Comparison of ENCODE assay signal across 8 mouse cellular contexts in genomic region chr4:116122762-116123161, GRCm38 (mm10). TPM values are rescaled to one million over a fixed set of nuclear protein-coding genes. Genes with fewer than 3 reads are reported as not detected.
DNase-seq lines count a peak whose midpoint lies in the region; ATAC-seq and TF ChIP-seq lines count a peak whose summit lies in the region.

No protein-coding gene starts in this region.

- peak overlapping the region; percentile 49 for H3K9ac ChIP-seq in kidney, embryonic 14.5 days (ENCODE audit: low read depth, low read length)
- peak overlapping the region; percentile 72 for H3K9ac ChIP-seq in embryonic facial prominence, embryonic 12.5 days
- H3K9ac ChIP-seq in intestine, postnatal 0 days (ENCODE audit: low read depth, low read length): 0 out of 2 replicates have a peak overlapping the region, but pooled peaks have one; percentile 0

- no peak overlapping the region for H3K27ac ChIP-seq in kidney, embryonic 14.5 days (ENCODE audit: low read depth, low read length)
- H3K27ac ChIP-seq in embryonic facial prominence, embryonic 12.5 days: no peak overlapping the region
- H3K27ac ChIP-seq in intestine, postnatal 0 days (ENCODE audit: low read depth, low read length): no peak overlapping the region

- DNase-seq in kidney, postnatal 25 days: no peak
- DNase-seq in kidney, postnatal 10 days: no peak
- DNase-seq in lung, adult 2 months: no peak

- TF ChIP-seq CTCF in intestine, postnatal 0 days (IDR thresholded peaks at IDR 0.05; ENCODE audit: low read depth): no peak
- TF ChIP-seq CTCF in lung, adult 2 months (IDR thresholded peaks at IDR 0.05; ENCODE audit: insufficient read depth, low read length): no peak

- H3K4me2 ChIP-seq in kidney, embryonic 14.5 days (replicated peaks; ENCODE audit: low read depth, low read length): peak overlapping the region; percentile 58
- H3K4me2 ChIP-seq in embryonic facial prominence, embryonic 12.5 days (replicated peaks): peak overlapping the region; percentile 82
- H3K4me2 ChIP-seq in intestine, postnatal 0 days (replicated peaks; ENCODE audit: low read depth): peak overlapping the region; percentile 66
- peak overlapping the region; percentile 100 for H3K4me2 ChIP-seq in myocyte (ENCODE audit: low read depth)

- TF ChIP-seq POLR2A in myocyte (IDR thresholded peaks at IDR 0.05; ENCODE audit: insufficient read length, low read depth): no peak
- TF ChIP-seq POLR2A in lung, adult 2 months (IDR thresholded peaks at IDR 0.05; ENCODE audit: borderline replicate concordance, extremely low read depth, low read depth, low read length): no peak

- H3K36me3 ChIP-seq in kidney, embryonic 14.5 days (ENCODE audit: control insufficient read depth, insufficient read depth, low read length): peaks cover 7% of the 10 kb centered on the region; the same call in 1 of the 2 replicates
- H3K36me3 ChIP-seq in embryonic facial prominence, embryonic 12.5 days: peaks cover 3% of the 10 kb centered on the region; the same call in 1 of the 2 replicates
- H3K36me3 ChIP-seq in intestine, postnatal 0 days (ENCODE audit: control insufficient read depth, insufficient read depth): no peaks in the 10 kb centered on the region
- no peaks in the 10 kb centered on the region for H3K36me3 ChIP-seq in myocyte (ENCODE audit: control insufficient read depth, insufficient read depth)

- 0% methylated on average over 1 of the region's 1 CpGs for WGBS in kidney, embryonic 14.5 days
- 0% methylated on average over 1 of the region's 1 CpGs for WGBS in embryonic facial prominence, embryonic 12.5 days
- WGBS in intestine, postnatal 0 days: 0% methylated on average over 1 of the region's 1 CpGs
- WGBS in lung, adult 2 months: 0% methylated on average over 1 of the region's 1 CpGs

- peaks cover 11% of the 10 kb centered on the region; the same call in 1 of the 2 replicates for H3K4me1 ChIP-seq in kidney, embryonic 14.5 days (ENCODE audit: control insufficient read depth, insufficient read depth, low read length)
- H3K4me1 ChIP-seq in embryonic facial prominence, embryonic 12.5 days: peaks cover 9% of the 10 kb centered on the region; the same call in 1 of the 2 replicates
- H3K4me1 ChIP-seq in intestine, postnatal 0 days (replicated peaks; ENCODE audit: control insufficient read depth, insufficient read depth, low read length): no peaks in the 10 kb centered on the region
- H3K4me1 ChIP-seq in lung, adult 2 months (ENCODE audit: control insufficient read depth, insufficient read depth, low read length): no peaks in the 10 kb centered on the region; the same call in 1 of the 2 replicates

- no peak for ATAC-seq in kidney, embryonic 14.5 days (ENCODE audit: low FRiP score, low TSS enrichment)
- ATAC-seq in embryonic facial prominence, embryonic 12.5 days (ENCODE audit: insufficient number of reproducible peaks, insufficient read depth, low FRiP score, low TSS enrichment): no peak
- ATAC-seq in intestine, postnatal 0 days: no peak
- ATAC-seq in inflammation-experienced regulatory T-cells, adult 6 months: no peak

- no peak overlapping the region for H3ac ChIP-seq in myocyte (ENCODE audit: control insufficient read depth, insufficient read length)

- no peaks in the 10 kb centered on the region for H3K9me3 ChIP-seq in kidney, embryonic 14.5 days (ENCODE audit: control insufficient read depth, low read length)
- no peaks in the 10 kb centered on the region for H3K9me3 ChIP-seq in embryonic facial prominence, embryonic 12.5 days
- H3K9me3 ChIP-seq in intestine, postnatal 0 days (ENCODE audit: control insufficient read depth): no peaks in the 10 kb centered on the region

- H3K4me3 ChIP-seq in kidney, embryonic 14.5 days (ENCODE audit: low read length): peak overlapping the region; percentile 52
- peak overlapping the region; percentile 69 for H3K4me3 ChIP-seq in embryonic facial prominence, embryonic 12.5 days
- peak overlapping the region; percentile 51 for H3K4me3 ChIP-seq in intestine, postnatal 0 days (ENCODE audit: low read depth, low read length)
- peak overlapping the region; percentile 44 for H3K4me3 ChIP-seq in myocyte
- H3K4me3 ChIP-seq in lung, adult 2 months (replicated peaks; ENCODE audit: extremely low read depth, low read depth, low read length): no peak overlapping the region

- peaks cover 3% of the 10 kb centered on the region for H3K79me2 ChIP-seq in myocyte (ENCODE audit: control insufficient read depth, insufficient read depth)

- no peaks in the 10 kb centered on the region for H3K27me3 ChIP-seq in kidney, embryonic 14.5 days (ENCODE audit: control insufficient read depth, insufficient read depth, low read length)
- no peaks in the 10 kb centered on the region for H3K27me3 ChIP-seq in embryonic facial prominence, embryonic 12.5 days
- no peaks in the 10 kb centered on the region for H3K27me3 ChIP-seq in intestine, postnatal 0 days (replicated peaks; ENCODE audit: control insufficient read depth, insufficient read depth, low read length)
- H3K27me3 ChIP-seq in myocyte (ENCODE audit: control insufficient read depth, insufficient read depth, insufficient read length): no peaks in the 10 kb centered on the region

TF ChIP-seq in myocyte, 11 proteins besides CTCF, POLR2A, EP300 and RAD21:
- no peak for TF ChIP-seq TCF3 (IDR thresholded peaks at IDR 0.05; ENCODE audit: insufficient read length, low read depth)
- no peak for TF ChIP-seq E2F4 (IDR thresholded peaks at IDR 0.05; ENCODE audit: insufficient read depth)
- no peak for TF ChIP-seq TCF12 (IDR thresholded peaks at IDR 0.05; ENCODE audit: insufficient read depth, poor library complexity, severe bottlenecking)
- no peak for TF ChIP-seq MYOG (IDR thresholded peaks at IDR 0.05; ENCODE audit: control insufficient read depth in 1 of 3, insufficient read depth in 1 of 3, insufficient read length in 2 of 3, low read depth in 2 of 3)
- TF ChIP-seq USF1 (IDR thresholded peaks at IDR 0.05; ENCODE audit: low read depth): no peak
- TF ChIP-seq SRF (IDR thresholded peaks at IDR 0.05; ENCODE audit: control insufficient read depth, insufficient read length, low read depth): no peak
- TF ChIP-seq CEBPB (IDR thresholded peaks at IDR 0.05; ENCODE audit: insufficient read depth, poor library complexity, severe bottlenecking): no peak
- no peak for TF ChIP-seq MAX (IDR thresholded peaks at IDR 0.05; ENCODE audit: low read depth)
- TF ChIP-seq MYOD1 (IDR thresholded peaks at IDR 0.05; ENCODE audit: control insufficient read depth in 1 of 3, insufficient read length in 2 of 3, low read depth in 2 of 3): no peak
- TF ChIP-seq REST (IDR thresholded peaks at IDR 0.05; ENCODE audit: insufficient read depth, insufficient read length): no peak
- TF ChIP-seq POLR2AphosphoS2 (IDR thresholded peaks at IDR 0.05; ENCODE audit: insufficient read length, low read depth): no peak
TF ChIP-seq in myocyte: peak in this region for 0.

RNA-seq across cellular contexts. Expression of gene Rad54l, which starts 0.7 kb away (rescaled TPM):
- polyA plus RNA-seq in kidney, embryonic 14.5 days (2014; fragmentation: Nextera tagmentation; extraction: Ambion mirVana): 26.6 and 40.7 TPM in 2 replicates
- polyA plus RNA-seq in embryonic facial prominence, embryonic 12.5 days (2016; fragmentation: Nextera tagmentation; extraction: Ambion mirVana): 46.6 and 47.0 TPM in 2 replicates
- polyA plus RNA-seq in intestine, postnatal 0 days (2015; fragmentation: Nextera tagmentation; extraction: Ambion mirVana): 5.2 and 6.5 TPM in 2 replicates
- 2.2 TPM for polyA plus RNA-seq in myocyte (2012; fragmentation: generic; extraction: Trizol)
- polyA plus RNA-seq in lung, adult 2 months (2012; rRNA removed): 0.42 and 0.70 TPM in 2 replicates
- 10 to 100 TPM in 1 of 3 experiments, 1 to 10 TPM in 2; 4.6 to 23.5 (median 5.7) TPM for polyA plus RNA-seq in inflammation-experienced regulatory T-cells, adult 6 months (2017; shearing (Covaris generic))

RNA-seq across cellular contexts. Expression of gene Pomgnt1, which starts 0.9 kb away (rescaled TPM):
- 50.9 and 68.2 TPM in 2 replicates for polyA plus RNA-seq in kidney, embryonic 14.5 days (2014; fragmentation: Nextera tagmentation; extraction: Ambion mirVana)
- polyA plus RNA-seq in embryonic facial prominence, embryonic 12.5 days (2016; fragmentation: Nextera tagmentation; extraction: Ambion mirVana): 76.3 and 80.5 TPM in 2 replicates
- 18.1 and 18.2 TPM in 2 replicates for polyA plus RNA-seq in intestine, postnatal 0 days (2015; fragmentation: Nextera tagmentation; extraction: Ambion mirVana)
- polyA plus RNA-seq in myocyte (2012; fragmentation: generic; extraction: Trizol): 75.9 TPM
- polyA plus RNA-seq in lung, adult 2 months (2012; rRNA removed): 37.3 and 46.4 TPM in 2 replicates
- 10 to 100 TPM in 1 of 3 experiments, 1 to 10 TPM in 2; 7.5 to 11.5 (median 7.7) TPM for polyA plus RNA-seq in inflammation-experienced regulatory T-cells, adult 6 months (2017; shearing (Covaris generic))

RNA-seq across cellular contexts. Expression of gene Lurap1, which starts 28.4 kb away (rescaled TPM):
- polyA plus RNA-seq in kidney, embryonic 14.5 days (2014; fragmentation: Nextera tagmentation; extraction: Ambion mirVana): 2.2 and 3.2 TPM in 2 replicates
- polyA plus RNA-seq in embryonic facial prominence, embryonic 12.5 days (2016; fragmentation: Nextera tagmentation; extraction: Ambion mirVana): 2.6 and 2.7 TPM in 2 replicates
- polyA plus RNA-seq in intestine, postnatal 0 days (2015; fragmentation: Nextera tagmentation; extraction: Ambion mirVana): 0.56 and 0.68 TPM in 2 replicates
- 1.5 TPM for polyA plus RNA-seq in myocyte (2012; fragmentation: generic; extraction: Trizol)
- 3.7 and 5.7 TPM in 2 replicates for polyA plus RNA-seq in lung, adult 2 months (2012; rRNA removed)
- under 1 TPM; 0.43 to 0.75 (median 0.63) TPM for polyA plus RNA-seq in inflammation-experienced regulatory T-cells, adult 6 months (2017; shearing (Covaris generic))

RNA-seq across cellular contexts. Expression of gene Tspan1, which starts 44.6 kb away (rescaled TPM):
- polyA plus RNA-seq in kidney, embryonic 14.5 days (2014; fragmentation: Nextera tagmentation; extraction: Ambion mirVana): 0.50 and 0.89 TPM in 2 replicates
- 0.23 and 0.37 TPM in 2 replicates for polyA plus RNA-seq in embryonic facial prominence, embryonic 12.5 days (2016; fragmentation: Nextera tagmentation; extraction: Ambion mirVana)
- 40.1 and 63.8 TPM in 2 replicates for polyA plus RNA-seq in intestine, postnatal 0 days (2015; fragmentation: Nextera tagmentation; extraction: Ambion mirVana)
- polyA plus RNA-seq in myocyte (2012; fragmentation: generic; extraction: Trizol): 0.16 TPM
- polyA plus RNA-seq in lung, adult 2 months (2012; rRNA removed): 60.8 and 93.7 TPM in 2 replicates
- not detected for polyA plus RNA-seq in inflammation-experienced regulatory T-cells, adult 6 months (2017; shearing (Covaris generic))

RNA-seq across cellular contexts. Expression of gene Lrrc41, which starts 47.7 kb away (rescaled TPM):
- 66.6 and 78.1 TPM in 2 replicates for polyA plus RNA-seq in kidney, embryonic 14.5 days (2014; fragmentation: Nextera tagmentation; extraction: Ambion mirVana)
- polyA plus RNA-seq in embryonic facial prominence, embryonic 12.5 days (2016; fragmentation: Nextera tagmentation; extraction: Ambion mirVana): 80.8 and 83.3 TPM in 2 replicates
- polyA plus RNA-seq in intestine, postnatal 0 days (2015; fragmentation: Nextera tagmentation; extraction: Ambion mirVana): 49.2 and 52.0 TPM in 2 replicates
- polyA plus RNA-seq in myocyte (2012; fragmentation: generic; extraction: Trizol): 36.1 TPM
- 61.5 and 62.1 TPM in 2 replicates for polyA plus RNA-seq in lung, adult 2 months (2012; rRNA removed)
- 10 to 100 TPM; 16.5 to 19.0 (median 18.0) TPM for polyA plus RNA-seq in inflammation-experienced regulatory T-cells, adult 6 months (2017; shearing (Covaris generic))

Comparison
In these comparisons a context has a peak if more than half of its experiments do, and no peak if none do; other contexts are left out.
1. H3K9ac ChIP-seq: peak in every context shown above with its lines; median percentile 72 in embryonic facial prominence, embryonic 12.5 days; 49 in kidney, embryonic 14.5 days; 0 in intestine, postnatal 0 days.